Mouse (Mus musculus) effector memory CD4-positive, alpha-beta T cell, adult 7 months (primary cell): ENCODE measurements around the gene Gm21319. TPM values are rescaled to one million over a fixed set of nuclear protein-coding genes. Genes with fewer than 3 reads are reported as not detected.

Experiments used
- polyA plus RNA-seq: library from polyadenylated mRNA; unstranded; fragments of 100-300 nt; shearing (Covaris generic); gene quantifications from one replicate; pipeline ENCODE4 v1.2.1, GENCODE M21; 2017

Gm21319 gene
- not detected for polyA plus RNA-seq

DNA sequence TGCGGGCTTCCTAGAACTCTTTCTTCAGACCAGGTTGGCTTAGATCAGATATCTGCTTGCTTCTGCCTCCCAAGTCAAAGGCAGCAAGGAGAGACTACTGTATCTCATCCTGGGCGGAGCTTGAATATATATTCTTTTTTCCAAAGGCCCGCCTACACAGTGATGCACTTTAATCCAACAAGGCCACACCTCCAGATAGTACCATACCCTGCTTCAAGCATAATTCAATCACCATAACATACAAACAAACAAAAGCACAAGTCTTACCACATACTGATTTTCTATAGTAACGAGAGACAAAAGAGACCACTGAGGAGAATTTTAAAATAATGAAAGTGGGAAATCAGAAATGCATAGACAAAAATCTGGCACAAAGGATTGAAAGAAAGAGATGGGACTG is at the start of gene Gm21319:
Gene Gm21319, minus strand, starts transcription at position 101 of the 400 bp plus-strand sequence.

DNA sequence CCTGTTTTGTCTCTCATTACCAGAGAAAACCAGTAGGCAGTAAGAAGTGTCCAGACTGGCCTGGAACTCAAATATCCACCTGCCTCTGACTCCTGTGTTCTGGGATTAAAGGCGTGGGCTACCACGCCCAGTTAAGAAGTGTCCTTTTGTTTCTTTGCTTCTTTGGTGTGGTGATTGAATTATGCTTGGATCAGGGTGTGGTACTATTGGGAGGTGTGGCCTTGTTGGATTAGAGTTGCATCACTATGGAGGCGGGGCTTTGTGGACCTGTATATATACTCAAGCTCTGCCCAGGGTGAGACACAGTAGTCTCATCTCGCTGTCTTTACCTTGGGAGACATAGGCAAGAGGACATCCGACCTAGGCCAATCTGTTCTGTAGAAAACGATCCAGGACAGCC is 40.7 kb upstream of the Gm21319 start, which contains the start of gene BB287469:
Gene BB287469, plus strand, starts transcription at position 301 of the 400 bp plus-strand sequence.

DNA sequence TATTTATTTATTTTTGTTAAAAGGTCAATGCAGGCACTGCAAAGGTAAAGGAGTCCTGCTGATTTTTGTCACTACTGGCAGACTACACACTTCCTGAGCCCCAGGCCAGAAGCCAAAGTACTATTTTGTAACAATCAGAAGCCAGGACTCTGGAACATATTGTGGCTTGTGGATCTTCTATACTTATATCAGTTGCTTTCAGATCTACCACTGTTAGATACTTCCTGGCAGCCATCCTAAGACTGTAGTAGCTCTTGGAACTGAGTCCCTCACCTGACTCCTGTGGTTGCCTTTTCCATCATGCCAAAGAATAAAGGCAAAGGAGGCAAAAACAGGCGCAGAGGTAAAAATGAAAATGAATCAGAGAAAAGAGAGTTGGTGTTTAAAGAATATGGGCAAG is 19.7 kb upstream of the Gm21319 start, which contains the start of gene Gm21936:
Gene Gm21936, plus strand, starts transcription at position 301 of the 400 bp plus-strand sequence.

Other genes starting within 250 kb of the Gm21319 start
- not detected for gene Oog1, start 173.1 kb downstream of the Gm21319 start, polyA plus RNA-seq
- gene Gm4027, start 156.9 kb downstream of the Gm21319 start, polyA plus RNA-seq, result not detected
- 0.95 TPM for gene Gm16381, start 131.1 kb downstream of the Gm21319 start, polyA plus RNA-seq
- gene Gm21936, start 19.8 kb upstream of the Gm21319 start, polyA plus RNA-seq, result 1.2 TPM
- 1.1 TPM for gene BB287469, start 40.8 kb upstream of the Gm21319 start, polyA plus RNA-seq
- 0.95 TPM for gene Gm2001, start 66.6 kb upstream of the Gm21319 start, polyA plus RNA-seq
- not detected for gene Gm2016, start 98.3 kb upstream of the Gm21319 start, polyA plus RNA-seq
- gene Gm2022, start 119.6 kb upstream of the Gm21319 start, polyA plus RNA-seq, result not detected
- not detected for gene Gm2035, start 144.1 kb upstream of the Gm21319 start, polyA plus RNA-seq
- not detected for gene Gm2042, start 178.3 kb upstream of the Gm21319 start, polyA plus RNA-seq
- gene Gm2075, start 236.1 kb upstream of the Gm21319 start, polyA plus RNA-seq, result not detected
- gene Gm6803, start 243.0 kb upstream of the Gm21319 start, polyA plus RNA-seq, result not detected